24 mouse cellular contexts compared by ENCODE assay signal in the genomic region with DNA sequence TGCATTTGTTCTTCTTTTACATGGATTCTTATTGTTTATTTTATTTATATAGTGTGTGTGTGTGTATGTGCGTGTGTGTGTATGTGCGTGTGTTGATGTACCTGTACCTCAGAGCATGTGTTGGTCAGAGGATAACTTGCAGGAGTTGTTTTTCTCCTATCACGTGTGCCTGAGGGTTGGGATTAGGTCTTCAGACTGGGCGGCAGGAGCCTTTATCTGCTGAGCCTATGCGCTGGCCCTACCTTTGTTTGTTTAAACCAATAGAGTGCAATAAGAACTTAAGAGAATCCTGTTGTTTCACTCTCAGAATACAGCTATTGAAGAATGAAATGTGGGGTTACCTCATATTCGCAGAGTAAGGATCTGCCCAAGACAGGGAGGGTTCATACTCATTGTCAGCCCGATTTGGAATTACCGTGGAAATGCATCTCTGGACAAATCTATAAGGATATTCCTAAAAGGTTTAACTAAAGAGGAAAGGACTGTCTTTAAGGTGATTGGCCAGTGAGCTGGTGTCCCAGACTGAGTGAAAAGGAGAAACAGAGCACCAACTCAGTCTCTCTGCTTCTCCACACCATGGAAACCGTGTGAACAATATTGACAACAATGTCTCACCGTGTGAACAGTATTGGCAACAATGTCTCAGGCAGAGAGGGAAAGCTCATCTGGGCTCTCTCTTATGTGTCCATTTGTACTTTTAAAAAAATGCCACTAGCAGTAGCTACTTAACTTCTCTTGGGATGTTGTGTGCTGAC. TPM values are rescaled to one million over a fixed set of nuclear protein-coding genes. Genes with fewer than 3 reads are reported as not detected.
"Had no signal": no experiment of that assay in that cellular context is flagged by ENCODE, and none has a peak within 500 bp of the region (broad histone marks: within the 10 kb centered on the region; RNA-seq: fewer than 3 reads in every experiment).

No protein-coding gene starts in this region.

- H3K4me3 ChIP-seq: layer of hippocampus, adult 2 months; limb, embryonic 12.5 days; liver, embryonic 13.5 days; midbrain, embryonic 10.5 days; neural tube, embryonic 12.5 days had no signal

- ATAC-seq: hindbrain, postnatal 0 days; liver, postnatal 0 days had no signal

- H3K4me1 ChIP-seq: limb, embryonic 12.5 days; liver, embryonic 13.5 days; midbrain, embryonic 10.5 days; neural tube, embryonic 12.5 days had no signal

- H3K9ac ChIP-seq: limb, embryonic 12.5 days; liver, embryonic 13.5 days; liver, postnatal 0 days; neural tube, embryonic 12.5 days had no signal

- H3K4me2 ChIP-seq: limb, embryonic 12.5 days; liver, embryonic 13.5 days; neural tube, embryonic 12.5 days had no signal

- H3K9me3 ChIP-seq: limb, embryonic 12.5 days; liver, embryonic 13.5 days; midbrain, embryonic 10.5 days; neural tube, embryonic 12.5 days had no signal

- H3K27me3 ChIP-seq: limb, embryonic 12.5 days; liver, embryonic 13.5 days; neural tube, embryonic 12.5 days had no signal

- DNase-seq: kidney, adult 11 months; kidney, adult 9 months; kidney, postnatal 36 days; liver; liver, embryonic 13.5 days; liver, postnatal 0 days; lung, postnatal 36 days; midbrain, embryonic 14.5 days; retina, postnatal 1 day; right cerebral cortex, postnatal 14 days; thymus, postnatal 14 days had no signal

- H3K27ac ChIP-seq: hindbrain, postnatal 0 days; kidney, postnatal 0 days; layer of hippocampus, adult 2 months; limb, embryonic 12.5 days; liver, embryonic 13.5 days; midbrain, embryonic 10.5 days; neural tube, embryonic 12.5 days had no signal

- H3K36me3 ChIP-seq: limb, embryonic 12.5 days; liver, embryonic 13.5 days; midbrain, embryonic 10.5 days; neural tube, embryonic 12.5 days had no signal

RNA-seq across cellular contexts. Expression of a gene that starts 25.6 kb away (rescaled TPM):
- total RNA-seq: hindbrain, postnatal 0 days; layer of hippocampus, adult 2 months; layer of hippocampus, postnatal 10 days; left cerebral cortex, postnatal 36 days; megakaryocyte, adult 5-6 weeks; neutrophil, adult 5-6 weeks had no signal
- polyA plus RNA-seq: kidney, postnatal 0 days; liver, embryonic 13.5 days; liver, postnatal 0 days; midbrain, embryonic 14.5 days; testis, adult 2 months; urinary bladder, adult 2 months had no signal

RNA-seq across cellular contexts. Expression of a gene that starts 58.3 kb away (rescaled TPM):
- total RNA-seq: hindbrain, postnatal 0 days; layer of hippocampus, adult 2 months; layer of hippocampus, postnatal 10 days; left cerebral cortex, postnatal 36 days; megakaryocyte, adult 5-6 weeks had no signal
- polyA plus RNA-seq: hindbrain, postnatal 0 days; kidney, postnatal 0 days; limb, embryonic 12.5 days; liver, embryonic 13.5 days; liver, postnatal 0 days; lung, embryonic 16.5 days; midbrain, embryonic 10.5 days; midbrain, embryonic 14.5 days; neural tube, embryonic 12.5 days; urinary bladder, adult 2 months had no signal
